Mouse (Mus musculus): ENCODE measurements around the gene Icam2. TPM values are rescaled to one million over a fixed set of nuclear protein-coding genes. Genes with fewer than 3 reads are reported as not detected.

Icam2 gene
- 11.9 and 15.5 TPM in 2 replicates for total RNA-seq (2014; rRNA removed)
- 7.4 and 8.7 TPM in 2 replicates for polyA plus RNA-seq (2015; fragmentation: Nextera tagmentation; extraction: Ambion mirVana)

DNA sequence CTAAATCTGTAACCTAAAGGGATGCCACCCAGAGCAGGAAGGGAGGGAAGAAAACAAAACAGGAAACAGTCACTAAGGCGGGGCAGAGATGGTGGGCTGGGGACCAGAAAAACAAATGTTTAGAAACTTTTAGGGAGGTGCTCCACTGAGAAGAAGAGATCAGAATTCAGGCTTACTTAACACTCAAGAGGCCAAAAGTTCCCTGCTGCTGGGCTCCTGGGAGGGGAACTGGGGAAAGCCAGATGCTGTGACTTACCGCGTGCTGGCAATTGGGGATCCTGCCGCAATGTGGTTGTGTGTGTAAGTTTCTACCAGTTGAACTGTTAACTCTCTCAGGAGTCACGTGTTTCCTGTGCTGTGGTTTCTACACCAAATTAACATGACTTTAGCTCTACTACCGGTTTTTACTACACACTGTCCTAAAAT is at the start of gene Icam2:
Icam2 (minus strand) TSS at position 285 of the 426 bp plus-strand sequence.
- H3K9me3 ChIP-seq (ENCODE audit: low read length) = no peaks in the 10 kb centered on the region

DNA sequence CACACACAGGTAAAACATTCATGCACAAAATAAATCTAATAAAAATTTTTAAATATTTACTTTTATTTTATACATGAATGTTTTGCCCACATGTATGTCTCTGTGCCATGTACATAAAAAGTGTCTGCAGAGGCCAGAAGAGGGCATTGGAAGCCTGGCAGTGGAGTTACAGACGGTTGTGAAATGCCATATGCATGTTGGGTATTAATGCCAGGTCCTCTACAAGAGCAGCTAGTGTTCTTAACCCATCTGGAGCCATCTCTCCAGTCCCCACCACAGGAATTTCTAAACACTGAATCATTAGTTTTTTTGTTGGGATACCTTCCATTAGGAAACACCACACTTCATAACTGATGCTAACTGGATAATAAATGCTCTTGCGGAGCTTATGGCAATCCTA is 49.7 kb upstream of the Icam2 start:
- Histone ChIP-seq H3K4me2 (ENCODE audit: low read depth, low read length, poor library complexity, severe bottlenecking) (no peak overlapping the region), H3K4me1 (ENCODE audit: insufficient read depth, low read length) (no peaks in the 10 kb centered on the region), H3K36me3 (ENCODE audit: insufficient read depth, low read length) (no peaks in the 10 kb centered on the region), H3K4me3 (ENCODE audit: low read depth, low read length) (no peak overlapping the region), H3K27me3 (ENCODE audit: insufficient read depth, low read length) (no peaks in the 10 kb centered on the region), H3K9me3 (ENCODE audit: low read length) (no peaks in the 10 kb centered on the region), H3K9ac (replicated peaks; ENCODE audit: low read length, poor library complexity, severe bottlenecking) (no peak overlapping the region), H3K27ac (ENCODE audit: low read depth, low read length) (no peak overlapping the region)
- DNase-seq (ENCODE audit: low spot score) = no peak
- TF ChIP-seq CTCF (IDR thresholded peaks at IDR 0.05) = no peak
- WGBS = 86% methylated on average over 2 of the region's 2 CpGs
- ATAC-seq (ENCODE audit: low FRiP score) = no peak

More for the DNA sequence above, at the start of gene Icam2:
- 78% methylated on average over 6 of the region's 6 CpGs for WGBS
- H3K9ac ChIP-seq (replicated peaks; ENCODE audit: low read length, poor library complexity, severe bottlenecking) = no peak within 1 kb of the TSS
- ATAC-seq (ENCODE audit: low FRiP score) (no peak), DNase-seq (ENCODE audit: low spot score) (no peak)
- no peaks in the 10 kb centered on the region for H3K36me3 ChIP-seq (ENCODE audit: insufficient read depth, low read length)
- H3K27me3 ChIP-seq (ENCODE audit: insufficient read depth, low read length) = no peaks in the 10 kb centered on the region
- H3K4me1 ChIP-seq (ENCODE audit: insufficient read depth, low read length) = no peaks in the 10 kb centered on the region
- H3K4me2 ChIP-seq (ENCODE audit: low read depth, low read length, poor library complexity, severe bottlenecking) = no peak within 1 kb of the TSS
- no peak within 1 kb of the TSS for H3K4me3 ChIP-seq (ENCODE audit: low read depth, low read length)
- no peak within 1 kb of the TSS for H3K27ac ChIP-seq (ENCODE audit: low read depth, low read length)
- TF ChIP-seq CTCF (IDR thresholded peaks at IDR 0.05) = no peak

DNA sequence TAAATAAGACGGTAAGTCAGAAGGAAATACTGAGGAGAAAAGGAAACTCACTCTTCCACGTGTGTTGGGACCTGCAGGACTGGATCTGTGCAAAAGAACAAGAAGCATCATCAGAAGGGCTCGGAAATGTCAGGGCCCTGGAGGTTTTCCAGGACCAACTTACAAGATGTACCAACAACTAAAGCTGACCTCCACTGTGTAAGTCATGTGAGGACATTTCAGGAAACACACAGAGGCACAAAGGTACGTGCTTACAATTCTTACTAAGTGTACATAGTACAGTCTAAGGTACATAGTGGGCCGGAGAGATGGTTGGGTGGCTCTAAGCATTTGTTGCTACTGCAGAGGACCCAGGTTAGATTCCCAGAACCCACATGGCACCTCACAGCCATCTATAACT is 49.2 kb upstream of the Icam2 start:
- H3K4me3 ChIP-seq (ENCODE audit: low read depth, low read length) = no peak overlapping the region
- no peak for ATAC-seq (ENCODE audit: low FRiP score)
- H3K9me3 ChIP-seq (ENCODE audit: low read length) = no peaks in the 10 kb centered on the region
- no peak for TF ChIP-seq CTCF (IDR thresholded peaks at IDR 0.05)
- DNase-seq (ENCODE audit: low spot score) = no peak
- H3K27ac ChIP-seq (ENCODE audit: low read depth, low read length) = no peak overlapping the region
- H3K4me1 ChIP-seq (ENCODE audit: insufficient read depth, low read length) = no peaks in the 10 kb centered on the region
- no peaks in the 10 kb centered on the region for H3K36me3 ChIP-seq (ENCODE audit: insufficient read depth, low read length)
- WGBS = 90% methylated on average over 5 of the region's 5 CpGs
- no peak overlapping the region for H3K9ac ChIP-seq (replicated peaks; ENCODE audit: low read length, poor library complexity, severe bottlenecking)
- H3K27me3 ChIP-seq (ENCODE audit: insufficient read depth, low read length) = no peaks in the 10 kb centered on the region
- H3K4me2 ChIP-seq (ENCODE audit: low read depth, low read length, poor library complexity, severe bottlenecking) = no peak overlapping the region

DNA sequence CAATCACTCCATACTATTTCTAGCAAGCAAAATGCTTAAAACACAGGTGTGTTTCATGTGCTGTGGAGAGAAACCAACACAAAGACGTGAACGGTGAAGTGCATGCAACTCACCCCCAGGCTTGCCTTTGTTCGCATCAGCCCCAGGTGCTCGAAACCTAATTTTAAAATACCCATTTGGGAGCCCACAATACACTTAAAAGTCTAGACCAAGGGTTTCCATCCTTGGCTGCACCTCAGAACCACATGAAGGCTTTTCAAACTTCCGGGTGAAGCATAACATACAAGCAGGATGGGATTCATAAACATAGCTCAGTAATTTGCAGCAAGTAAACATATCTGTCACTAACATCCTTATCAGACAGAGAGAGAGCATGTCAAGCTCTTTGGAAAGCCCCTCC is 42.5 kb upstream of the Icam2 start:
- Histone ChIP-seq H3K27me3 (ENCODE audit: insufficient read depth, low read length) (no peaks in the 10 kb centered on the region), H3K4me2 (ENCODE audit: low read depth, low read length, poor library complexity, severe bottlenecking) (no peak overlapping the region), H3K4me3 (ENCODE audit: low read depth, low read length) (no peak overlapping the region), H3K36me3 (ENCODE audit: insufficient read depth, low read length) (peaks cover 8% of the 10 kb centered on the region; the same call in 1 of the 2 replicates), H3K4me1 (ENCODE audit: insufficient read depth, low read length) (no peaks in the 10 kb centered on the region), H3K9ac (replicated peaks; ENCODE audit: low read length, poor library complexity, severe bottlenecking) (no peak overlapping the region), H3K9me3 (ENCODE audit: low read length) (no peaks in the 10 kb centered on the region), H3K27ac (ENCODE audit: low read depth, low read length) (no peak overlapping the region)
- ATAC-seq (ENCODE audit: low FRiP score) (no peak), DNase-seq (ENCODE audit: low spot score) (no peak)
- TF ChIP-seq CTCF (IDR thresholded peaks at IDR 0.05) = no peak
- 93% methylated on average over 5 of the region's 5 CpGs for WGBS

DNA sequence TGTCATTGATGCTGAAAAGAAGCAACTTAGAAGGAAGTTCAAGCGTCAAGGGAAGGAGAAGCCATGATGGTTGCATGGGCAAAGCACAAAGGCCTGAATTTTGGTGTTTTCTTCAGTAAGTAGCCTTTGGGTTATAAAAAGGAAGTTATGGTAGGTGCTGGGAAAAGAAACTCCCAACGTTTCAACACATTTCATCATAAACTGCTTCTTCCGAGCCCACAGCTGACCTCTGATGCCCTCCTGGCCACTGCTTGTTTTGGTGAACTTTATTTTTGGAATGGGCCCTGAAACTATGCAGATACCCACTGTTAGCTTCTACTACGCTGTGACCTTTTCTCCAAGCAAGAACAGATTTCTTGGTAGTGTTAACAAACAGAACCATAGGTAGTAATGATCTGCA is 41.8 kb upstream of the Icam2 start:
- no peaks in the 10 kb centered on the region for H3K9me3 ChIP-seq (ENCODE audit: low read length)
- no peak overlapping the region for H3K4me3 ChIP-seq (ENCODE audit: low read depth, low read length)
- H3K9ac ChIP-seq (replicated peaks; ENCODE audit: low read length, poor library complexity, severe bottlenecking) = no peak overlapping the region
- peaks cover 8% of the 10 kb centered on the region; the same call in 1 of the 2 replicates for H3K36me3 ChIP-seq (ENCODE audit: insufficient read depth, low read length)
- no peaks in the 10 kb centered on the region for H3K4me1 ChIP-seq (ENCODE audit: insufficient read depth, low read length)
- H3K27ac ChIP-seq (ENCODE audit: low read depth, low read length) = no peak overlapping the region
- 90% methylated on average over 4 of the region's 4 CpGs for WGBS
- no peak for TF ChIP-seq CTCF (IDR thresholded peaks at IDR 0.05)
- no peaks in the 10 kb centered on the region for H3K27me3 ChIP-seq (ENCODE audit: insufficient read depth, low read length)
- no peak for ATAC-seq (ENCODE audit: low FRiP score)
- no peak for DNase-seq (ENCODE audit: low spot score)
- H3K4me2 ChIP-seq (ENCODE audit: low read depth, low read length, poor library complexity, severe bottlenecking) = no peak overlapping the region

DNA sequence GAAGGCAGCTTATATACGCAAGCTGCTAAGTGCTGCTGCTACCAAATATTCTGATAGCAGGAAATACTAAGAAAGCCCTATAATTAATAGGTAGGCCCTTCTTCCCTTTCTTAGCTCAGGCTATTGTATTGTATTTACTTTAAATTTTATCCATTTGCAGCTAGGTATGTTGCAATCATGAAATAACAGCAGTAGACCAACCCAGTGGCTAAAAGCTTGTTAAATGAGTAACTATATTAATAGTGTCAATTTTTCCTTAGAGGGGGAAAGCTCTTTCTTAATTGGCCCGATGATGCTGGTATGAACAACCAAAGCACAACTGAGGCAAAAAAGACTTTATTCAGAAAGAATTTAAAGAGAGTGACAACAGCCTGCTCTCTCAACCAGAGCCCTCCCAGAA is 40.7 kb upstream of the Icam2 start:
- H3K36me3 ChIP-seq (ENCODE audit: insufficient read depth, low read length) = peaks cover 8% of the 10 kb centered on the region; the same call in 1 of the 2 replicates
- H3K4me2 ChIP-seq (ENCODE audit: low read depth, low read length, poor library complexity, severe bottlenecking) = no peak overlapping the region
- DNase-seq (ENCODE audit: low spot score) (no peak), ATAC-seq (ENCODE audit: low FRiP score) (no peak)
- TF ChIP-seq CTCF (IDR thresholded peaks at IDR 0.05) = no peak
- H3K27me3 ChIP-seq (ENCODE audit: insufficient read depth, low read length) = no peaks in the 10 kb centered on the region
- no peak overlapping the region for H3K27ac ChIP-seq (ENCODE audit: low read depth, low read length)
- WGBS = 93% methylated on average over 2 of the region's 2 CpGs
- H3K9me3 ChIP-seq (ENCODE audit: low read length) = no peaks in the 10 kb centered on the region
- no peaks in the 10 kb centered on the region for H3K4me1 ChIP-seq (ENCODE audit: insufficient read depth, low read length)
- H3K4me3 ChIP-seq (ENCODE audit: low read depth, low read length) = no peak overlapping the region
- no peak overlapping the region for H3K9ac ChIP-seq (replicated peaks; ENCODE audit: low read length, poor library complexity, severe bottlenecking)

Measured in midbrain, postnatal 0 days (tissue).